Comparison of ENCODE assay signal across 8 mouse cellular contexts in the genomic region with DNA sequence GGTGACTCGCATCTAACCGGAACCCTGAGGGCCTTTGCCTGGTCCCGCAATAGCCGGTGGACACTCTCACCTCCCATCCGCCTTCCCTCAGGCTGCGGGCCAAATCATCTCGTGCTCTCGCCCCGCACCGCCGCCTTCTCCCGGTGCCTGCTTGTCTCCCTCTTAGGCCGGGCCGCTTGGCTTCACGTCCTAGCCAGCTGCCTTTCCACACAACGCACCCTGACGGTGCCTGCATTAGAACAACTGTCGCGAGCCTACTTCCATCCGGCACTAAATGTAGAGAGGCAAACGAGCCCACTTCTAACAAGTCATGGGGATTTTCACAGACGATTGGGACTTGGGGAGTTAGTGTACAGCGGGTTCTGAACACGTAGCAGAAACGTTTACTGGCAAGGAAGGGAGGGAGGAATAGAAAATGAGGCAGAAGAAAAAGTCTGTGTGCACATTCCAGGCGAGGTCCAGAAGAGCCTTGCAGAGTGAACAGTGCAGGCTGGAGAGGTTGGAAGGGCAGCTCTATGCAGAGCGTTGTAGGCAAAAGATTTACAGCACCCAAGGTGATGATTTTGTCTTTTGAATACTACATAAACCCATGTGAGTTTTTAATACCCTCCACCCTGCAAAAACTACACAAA. TPM values are rescaled to one million over a fixed set of nuclear protein-coding genes. Genes with fewer than 3 reads are reported as not detected.
A peak's percentile ranks its signal among the peaks of the same experiment; 100 is the strongest.
DNase-seq lines count a peak whose midpoint lies in the region; ATAC-seq and TF ChIP-seq lines count a peak whose summit lies in the region.

No protein-coding gene starts in this region.

- peak; percentile 71 for ATAC-seq in heart, embryonic 12.5 days (ENCODE audit: insufficient number of reproducible peaks, low FRiP score)
- ATAC-seq in forebrain, embryonic 14.5 days: peak; percentile 63
- peak; percentile 38 for ATAC-seq in liver, postnatal 0 days

- WGBS in heart, embryonic 12.5 days: 2% methylated on average over 27 of the region's 27 CpGs
- 1% methylated on average over 27 of the region's 27 CpGs for WGBS in forebrain, embryonic 14.5 days
- under 1% methylated on average over 27 of the region's 27 CpGs for WGBS in liver, postnatal 0 days (ENCODE audit: insufficient replicate concordance)

- peaks cover 4% of the 10 kb centered on the region; the same call in 1 of the 2 replicates for H3K36me3 ChIP-seq in heart, embryonic 12.5 days
- peaks cover 5% of the 10 kb centered on the region for H3K36me3 ChIP-seq in forebrain, embryonic 14.5 days (ENCODE audit: control insufficient read depth, insufficient read depth, low read length)
- H3K36me3 ChIP-seq in liver, postnatal 0 days (replicated peaks; ENCODE audit: insufficient read depth, low read length): no peaks in the 10 kb centered on the region

- no peaks in the 10 kb centered on the region for H3K27me3 ChIP-seq in heart, embryonic 12.5 days (replicated peaks)
- no peaks in the 10 kb centered on the region for H3K27me3 ChIP-seq in forebrain, embryonic 14.5 days (replicated peaks; ENCODE audit: control insufficient read depth, insufficient read depth, low read length)
- H3K27me3 ChIP-seq in liver, postnatal 0 days (ENCODE audit: insufficient read depth, low read length): no peaks in the 10 kb centered on the region

- H3K4me1 ChIP-seq in heart, embryonic 12.5 days (replicated peaks): peaks cover 29% of the 10 kb centered on the region
- peaks cover 20% of the 10 kb centered on the region for H3K4me1 ChIP-seq in forebrain, embryonic 14.5 days (ENCODE audit: control insufficient read depth, insufficient read depth, low read length)
- H3K4me1 ChIP-seq in liver, postnatal 0 days (ENCODE audit: insufficient read depth): peaks cover 23% of the 10 kb centered on the region

- peak overlapping the region; percentile 96 for H3K9ac ChIP-seq in heart, embryonic 12.5 days
- peak overlapping the region; percentile 90 for H3K9ac ChIP-seq in forebrain, embryonic 14.5 days (ENCODE audit: low read length)
- peak overlapping the region; percentile 89 for H3K9ac ChIP-seq in liver, postnatal 0 days (replicated peaks)

- peak overlapping the region; percentile 89 for H3K4me3 ChIP-seq in heart, embryonic 12.5 days
- peak overlapping the region; percentile 77 for H3K4me3 ChIP-seq in forebrain, embryonic 14.5 days (ENCODE audit: low read depth, low read length)
- H3K4me3 ChIP-seq in liver, postnatal 0 days (ENCODE audit: low read depth, low read length): peak overlapping the region; percentile 90

- TF ChIP-seq EP300 in liver, postnatal 0 days (IDR thresholded peaks at IDR 0.05; ENCODE audit: low read depth): no peak

- TF ChIP-seq CTCF in liver, postnatal 0 days (IDR thresholded peaks at IDR 0.05; ENCODE audit: low read depth): no peak

- no peaks in the 10 kb centered on the region for H3K9me3 ChIP-seq in heart, embryonic 12.5 days (replicated peaks)
- H3K9me3 ChIP-seq in forebrain, embryonic 14.5 days (replicated peaks; ENCODE audit: control insufficient read depth, low read length): no peaks in the 10 kb centered on the region
- no peaks in the 10 kb centered on the region for H3K9me3 ChIP-seq in liver, postnatal 0 days (ENCODE audit: low read length)

- H3K27ac ChIP-seq in heart, embryonic 12.5 days (ENCODE audit: poor library complexity, severe bottlenecking): peak overlapping the region; percentile 97
- peak overlapping the region; percentile 95 for H3K27ac ChIP-seq in forebrain, embryonic 14.5 days (ENCODE audit: low read depth, low read length)
- H3K27ac ChIP-seq in liver, postnatal 0 days (ENCODE audit: low read depth): peak overlapping the region; percentile 77

- DNase-seq in heart, adult 18-20 months: no peak
- peak; percentile 59 for DNase-seq in ES-CJ7 (ENCODE audit: low read depth, low spot score)
- DNase-seq in forebrain, embryonic 14.5 days (ENCODE audit: low spot score): no peak
- DNase-seq in liver, postnatal 0 days: no peak
- no peak for DNase-seq in thymus, postnatal 36 days
- no peak for DNase-seq in adrenal gland, postnatal 10 days
- DNase-seq in kidney, postnatal 4 days: no peak

- H3K4me2 ChIP-seq in heart, embryonic 12.5 days: peak overlapping the region; percentile 78
- H3K4me2 ChIP-seq in forebrain, embryonic 14.5 days (ENCODE audit: low read length): peak overlapping the region; percentile 80
- peak overlapping the region; percentile 100 for H3K4me2 ChIP-seq in liver, postnatal 0 days (ENCODE audit: low read depth, low read length)

RNA-seq across cellular contexts. Expression of a gene that starts 0.5 kb away (rescaled TPM):
- polyA plus RNA-seq in heart, embryonic 12.5 days (2016; fragmentation: Nextera tagmentation; extraction: Ambion mirVana): 119 and 122 TPM in 2 replicates
- total RNA-seq in heart, adult 18-20 months (2021): 10 to 100 TPM; 25.9 to 28.0 TPM
- polyA plus RNA-seq in forebrain, embryonic 14.5 days (2014; fragmentation: Nextera tagmentation; extraction: Ambion mirVana): 108 and 115 TPM in 2 replicates
- polyA plus RNA-seq in liver, postnatal 0 days (2015; fragmentation: Nextera tagmentation; extraction: Ambion mirVana): 13.8 and 14.5 TPM in 2 replicates
- 10 to 100 TPM; 24.4 to 29.9 TPM for total RNA-seq in adrenal gland, postnatal 10 days (2021)

RNA-seq across cellular contexts. Expression of a gene that starts 18.0 kb away (rescaled TPM):
- not detected in 2 replicates for polyA plus RNA-seq in heart, embryonic 12.5 days (2016; fragmentation: Nextera tagmentation; extraction: Ambion mirVana)
- total RNA-seq in heart, adult 18-20 months (2021): not detected
- not detected in 2 replicates for polyA plus RNA-seq in forebrain, embryonic 14.5 days (2014; fragmentation: Nextera tagmentation; extraction: Ambion mirVana)
- polyA plus RNA-seq in liver, postnatal 0 days (2015; fragmentation: Nextera tagmentation; extraction: Ambion mirVana): 0.30 and 0.40 TPM in 2 replicates
- total RNA-seq in adrenal gland, postnatal 10 days (2021): not detected

RNA-seq across cellular contexts. Expression of a gene that starts 38.5 kb away (rescaled TPM):
- polyA plus RNA-seq in heart, embryonic 12.5 days (2016; fragmentation: Nextera tagmentation; extraction: Ambion mirVana): not detected in 2 replicates
- total RNA-seq in heart, adult 18-20 months (2021): not detected
- polyA plus RNA-seq in forebrain, embryonic 14.5 days (2014; fragmentation: Nextera tagmentation; extraction: Ambion mirVana): not detected in 2 replicates
- polyA plus RNA-seq in liver, postnatal 0 days (2015; fragmentation: Nextera tagmentation; extraction: Ambion mirVana): not detected in 2 replicates
- under 1 TPM; 0.18 to 0.27 TPM for total RNA-seq in adrenal gland, postnatal 10 days (2021)
